ENCODE assay signal across 12 mouse cellular contexts in genomic region chr5:16684079-16684478, GRCm38 (mm10).
"Had no signal": no experiment of that assay in that cellular context is flagged by ENCODE, and none has a peak within 500 bp of the region (broad histone marks: within the 10 kb centered on the region; RNA-seq: fewer than 3 reads in every experiment).

No protein-coding gene starts in this region.

- H3K4me3 ChIP-seq: liver, embryonic 13.5 days; megakaryocyte, embryonic 14.5 days; midbrain, embryonic 10.5 days; midbrain, embryonic 13.5 days had no signal

- H3K36me3 ChIP-seq: liver, embryonic 13.5 days; midbrain, embryonic 10.5 days; midbrain, embryonic 13.5 days had no signal

- H3K27me3 ChIP-seq: liver, embryonic 13.5 days; megakaryocyte, embryonic 14.5 days; midbrain, embryonic 13.5 days had no signal

- H3K4me1 ChIP-seq: liver, embryonic 13.5 days; megakaryocyte, embryonic 14.5 days; midbrain, embryonic 10.5 days; midbrain, embryonic 13.5 days had no signal

- H3K27ac ChIP-seq: liver, embryonic 13.5 days; midbrain, embryonic 10.5 days; midbrain, embryonic 13.5 days had no signal

- DNase-seq: kidney, adult 9 months; kidney, postnatal 14 days; liver, embryonic 13.5 days; lung, adult 2 months; lung, postnatal 14 days; lung, postnatal 4 days; thymus, adult 18-20 months; thymus, postnatal 14 days; thymus, postnatal 4 days had no signal

- ATAC-seq: midbrain, embryonic 13.5 days had no signal
